In the genomic region with DNA sequence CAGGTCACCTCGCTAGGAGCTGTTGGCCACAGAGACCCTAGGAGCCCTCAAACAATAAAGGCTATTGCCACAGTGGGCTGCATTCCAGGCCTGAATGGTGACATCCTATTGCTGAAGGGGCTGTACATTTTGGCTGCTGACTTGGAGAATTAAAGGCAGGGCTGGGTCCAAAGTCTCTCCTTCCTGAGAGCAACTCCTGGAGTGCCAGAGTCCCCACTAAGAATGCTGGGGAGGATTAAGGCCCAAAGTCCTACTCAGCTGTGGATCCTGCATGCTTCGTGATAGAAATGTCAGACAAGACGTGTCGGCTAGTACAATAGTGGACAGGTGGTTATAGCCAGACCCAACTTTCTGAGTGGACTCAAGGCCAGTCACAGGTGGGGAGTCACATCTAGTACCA, we compare ENCODE assay signal across 7 mouse cellular contexts. TPM values are rescaled to one million over a fixed set of nuclear protein-coding genes. Genes with fewer than 3 reads are reported as not detected.
DNase-seq lines count a peak whose midpoint lies in the region; ATAC-seq lines count a peak whose summit lies in the region.
"Not testable (repeated sequence)": the region's sequence is repeated elsewhere in the genome, so short reads cannot be mapped to it uniquely, and the experiment has no call there.
"Had no signal": no experiment of that assay in that cellular context is flagged by ENCODE, and none has a peak within 500 bp of the region (broad histone marks: within the 10 kb centered on the region; RNA-seq: fewer than 3 reads in every experiment).

No protein-coding gene starts in this region.

- H3K9me3 ChIP-seq in intestine, embryonic 16.5 days (ENCODE audit: control insufficient read depth, low read length): not testable (repeated sequence)

- not testable (repeated sequence) for H3K4me3 ChIP-seq in intestine, embryonic 16.5 days (ENCODE audit: low read length)

- peak; percentile 81 for ATAC-seq in intestine, embryonic 16.5 days

- H3K4me1 ChIP-seq in intestine, embryonic 16.5 days (ENCODE audit: control insufficient read depth, insufficient read depth, low read length): not testable (repeated sequence)

- not testable (repeated sequence) for H3K4me2 ChIP-seq in intestine, embryonic 16.5 days (ENCODE audit: low read depth, low read length)

- H3K27me3 ChIP-seq in intestine, embryonic 16.5 days (replicated peaks; ENCODE audit: control insufficient read depth, insufficient read depth, low read length): not testable (repeated sequence)

- WGBS in intestine, embryonic 16.5 days: 53% methylated on average over 3 of the region's 4 CpGs

- H3K27ac ChIP-seq in intestine, embryonic 16.5 days (ENCODE audit: low read length): not testable (repeated sequence)

- not testable (repeated sequence) for H3K36me3 ChIP-seq in intestine, embryonic 16.5 days (ENCODE audit: control insufficient read depth, insufficient read depth, low read length)

- H3K9ac ChIP-seq in intestine, embryonic 16.5 days (ENCODE audit: low read depth, low read length): not testable (repeated sequence)

- DNase-seq in kidney, adult 11 months: peak; percentile 49
- peak; percentile 30 to 50 for DNase-seq in kidney, adult 8-10 months
- peak; percentile 43 for DNase-seq in kidney, postnatal 14 days
- DNase-seq in kidney, postnatal 36 days: peak; percentile 46 to 53

RNA-seq across cellular contexts. Expression of a gene that starts 16.8 kb away (rescaled TPM):
- 7.2 and 8.6 TPM in 2 replicates for polyA plus RNA-seq in intestine, embryonic 16.5 days (2015; fragmentation: Nextera tagmentation; extraction: Ambion mirVana)

RNA-seq across cellular contexts. Expression of a gene that starts 47.6 kb away (rescaled TPM):
- 9.6 and 12.9 TPM in 2 replicates for polyA plus RNA-seq in intestine, embryonic 16.5 days (2015; fragmentation: Nextera tagmentation; extraction: Ambion mirVana)
- polyA plus RNA-seq: C2C12 had no signal

RNA-seq across cellular contexts. Expression of a gene that starts 56.8 kb away (rescaled TPM):
- 13.9 and 15.6 TPM in 2 replicates for polyA plus RNA-seq in intestine, embryonic 16.5 days (2015; fragmentation: Nextera tagmentation; extraction: Ambion mirVana)
- polyA plus RNA-seq: erythroblast, embryonic 14.5 days had no signal
